Mouse (Mus musculus): Measurements from ENCODE around the gene Gm20388. TPM values are rescaled to one million over a fixed set of nuclear protein-coding genes. Genes with fewer than 3 reads are reported as not detected.

Gm20388 gene
- polyA plus RNA-seq, 1 experiment from 2014 or later: not detected

GRCm38 (mm10) chr8:121118634-121119420, 1208.2 kb downstream of the Gm20388 start:
- Histone ChIP-seq H3K4me2 (replicated peaks; ENCODE audit: low read depth) (no peak overlapping the region), H3K36me3 (ENCODE audit: control insufficient read depth, insufficient read depth, low read length) (no peaks in the 10 kb centered on the region; the same call in 1 of the 2 replicates), H3K4me3 (ENCODE audit: low read depth, low read length) (no peak overlapping the region), H3K9me3 (ENCODE audit: control insufficient read depth, low read length) (0 out of 2 replicates have a peak, but pooled peaks cover 3% of the 10 kb centered on the region), H3K9ac (ENCODE audit: low read length) (no peak overlapping the region), H3K4me1 (replicated peaks; ENCODE audit: control insufficient read depth, insufficient read depth) (no peaks in the 10 kb centered on the region), H3K27ac (replicated peaks) (no peak overlapping the region), H3K27me3 (ENCODE audit: control insufficient read depth, insufficient read depth, low read length) (peaks cover 27% of the 10 kb centered on the region)
- DNase-seq (ENCODE audit: low spot score): no peak
- no peak for ATAC-seq (ENCODE audit: low FRiP score, low TSS enrichment)
- WGBS: 36% methylated on average over 18 of the region's 18 CpGs
- TF ChIP-seq EP300 (optimal IDR thresholded peaks at IDR 0.05): no peak

- no peaks in the 10 kb centered on the region for H3K4me1 ChIP-seq (replicated peaks; ENCODE audit: control insufficient read depth, insufficient read depth)
- DNase-seq (ENCODE audit: low spot score): no peak
- no peak overlapping the region for H3K4me3 ChIP-seq (ENCODE audit: low read depth, low read length)
- WGBS: 54% methylated on average over 12 of the region's 12 CpGs
- H3K9ac ChIP-seq (ENCODE audit: low read length): no peak overlapping the region
- no peak for ATAC-seq (ENCODE audit: low FRiP score, low TSS enrichment)
- no peak overlapping the region for H3K4me2 ChIP-seq (replicated peaks; ENCODE audit: low read depth)
- H3K36me3 ChIP-seq (ENCODE audit: control insufficient read depth, insufficient read depth, low read length): no peaks in the 10 kb centered on the region; the same call in 1 of the 2 replicates
- no peak overlapping the region for H3K27ac ChIP-seq (replicated peaks)
- 0 out of 2 replicates have a peak, but pooled peaks cover 3% of the 10 kb centered on the region for H3K9me3 ChIP-seq (ENCODE audit: control insufficient read depth, low read length)
- peaks cover 29% of the 10 kb centered on the region for H3K27me3 ChIP-seq (ENCODE audit: control insufficient read depth, insufficient read depth, low read length)
- no peak for TF ChIP-seq EP300 (optimal IDR thresholded peaks at IDR 0.05)
- TF ChIP-seq CTCF (IDR thresholded peaks at IDR 0.05; ENCODE audit: low read depth): no peak
Observed at GRCm38 (mm10) chr8:121119635-121120455, 1209.2 kb downstream of the Gm20388 start.

GRCm38 (mm10) chr8:121120456-121121419, 1210.1 kb downstream of the Gm20388 start:
- Histone ChIP-seq H3K36me3 (ENCODE audit: control insufficient read depth, insufficient read depth, low read length) (no peaks in the 10 kb centered on the region), H3K9me3 (ENCODE audit: control insufficient read depth, low read length) (0 out of 2 replicates have a peak, but pooled peaks cover 3% of the 10 kb centered on the region), H3K27ac (replicated peaks) (no peak overlapping the region), H3K4me3 (ENCODE audit: low read depth, low read length) (no peak overlapping the region), H3K4me2 (replicated peaks; ENCODE audit: low read depth) (no peak overlapping the region), H3K9ac (ENCODE audit: low read length) (no peak overlapping the region), H3K27me3 (ENCODE audit: control insufficient read depth, insufficient read depth, low read length) (peaks cover 25% of the 10 kb centered on the region), H3K4me1 (replicated peaks; ENCODE audit: control insufficient read depth, insufficient read depth) (0 out of 2 replicates have a peak, but pooled peaks cover 2% of the 10 kb centered on the region)
- ATAC-seq (ENCODE audit: low FRiP score, low TSS enrichment): no peak
- TF ChIP-seq EP300 (optimal IDR thresholded peaks at IDR 0.05): no peak
- no peak for TF ChIP-seq CTCF (IDR thresholded peaks at IDR 0.05; ENCODE audit: low read depth)
- 47% methylated on average over 17 of the region's 17 CpGs for WGBS
- DNase-seq (ENCODE audit: low spot score): no peak

GRCm38 (mm10) chr8:121121704-121122103, 1211.1 kb downstream of the Gm20388 start:
- TF ChIP-seq CTCF (IDR thresholded peaks at IDR 0.05; ENCODE audit: low read depth) (no peak), EP300 (optimal IDR thresholded peaks at IDR 0.05) (no peak)
- Histone ChIP-seq H3K4me1 (replicated peaks; ENCODE audit: control insufficient read depth, insufficient read depth) (0 out of 2 replicates have a peak, but pooled peaks cover 4% of the 10 kb centered on the region), H3K9ac (ENCODE audit: low read length) (no peak overlapping the region), H3K9me3 (ENCODE audit: control insufficient read depth, low read length) (0 out of 2 replicates have a peak, but pooled peaks cover 3% of the 10 kb centered on the region), H3K27ac (replicated peaks) (no peak overlapping the region), H3K27me3 (ENCODE audit: control insufficient read depth, insufficient read depth, low read length) (peaks cover 21% of the 10 kb centered on the region), H3K4me3 (ENCODE audit: low read depth, low read length) (no peak overlapping the region), H3K36me3 (ENCODE audit: control insufficient read depth, insufficient read depth, low read length) (no peaks in the 10 kb centered on the region), H3K4me2 (replicated peaks; ENCODE audit: low read depth) (no peak overlapping the region)
- DNase-seq (ENCODE audit: low spot score): no peak
- 43% methylated on average over 8 of the region's 8 CpGs for WGBS
- no peak for ATAC-seq (ENCODE audit: low FRiP score, low TSS enrichment)

- 0 out of 2 replicates have a peak, but pooled peaks cover 4% of the 10 kb centered on the region for H3K4me1 ChIP-seq (replicated peaks; ENCODE audit: control insufficient read depth, insufficient read depth)
- H3K27me3 ChIP-seq (ENCODE audit: control insufficient read depth, insufficient read depth, low read length): peaks cover 18% of the 10 kb centered on the region
- H3K9me3 ChIP-seq (ENCODE audit: control insufficient read depth, low read length): no peaks in the 10 kb centered on the region
- DNase-seq (ENCODE audit: low spot score): no peak
- no peak overlapping the region for H3K4me2 ChIP-seq (replicated peaks; ENCODE audit: low read depth)
- no peak overlapping the region for H3K27ac ChIP-seq (replicated peaks)
- 42% methylated on average over 7 of the region's 7 CpGs for WGBS
- H3K36me3 ChIP-seq (ENCODE audit: control insufficient read depth, insufficient read depth, low read length): no peaks in the 10 kb centered on the region
- H3K4me3 ChIP-seq (ENCODE audit: low read depth, low read length): no peak overlapping the region
- no peak overlapping the region for H3K9ac ChIP-seq (ENCODE audit: low read length)
- no peak for ATAC-seq (ENCODE audit: low FRiP score, low TSS enrichment)
- TF ChIP-seq EP300 (optimal IDR thresholded peaks at IDR 0.05) (no peak), CTCF (IDR thresholded peaks at IDR 0.05; ENCODE audit: low read depth) (no peak)
Observed at GRCm38 (mm10) chr8:121122368-121122767, 1211.7 kb downstream of the Gm20388 start.
